Mouse (Mus musculus): Measurements from ENCODE around the gene Fam227b. TPM values are rescaled to one million over a fixed set of nuclear protein-coding genes. Genes with fewer than 3 reads are reported as not detected.

The Fam227b gene
- total and polyA plus RNA-seq, 2 experiments from 2014 or later: not detected

DNA sequence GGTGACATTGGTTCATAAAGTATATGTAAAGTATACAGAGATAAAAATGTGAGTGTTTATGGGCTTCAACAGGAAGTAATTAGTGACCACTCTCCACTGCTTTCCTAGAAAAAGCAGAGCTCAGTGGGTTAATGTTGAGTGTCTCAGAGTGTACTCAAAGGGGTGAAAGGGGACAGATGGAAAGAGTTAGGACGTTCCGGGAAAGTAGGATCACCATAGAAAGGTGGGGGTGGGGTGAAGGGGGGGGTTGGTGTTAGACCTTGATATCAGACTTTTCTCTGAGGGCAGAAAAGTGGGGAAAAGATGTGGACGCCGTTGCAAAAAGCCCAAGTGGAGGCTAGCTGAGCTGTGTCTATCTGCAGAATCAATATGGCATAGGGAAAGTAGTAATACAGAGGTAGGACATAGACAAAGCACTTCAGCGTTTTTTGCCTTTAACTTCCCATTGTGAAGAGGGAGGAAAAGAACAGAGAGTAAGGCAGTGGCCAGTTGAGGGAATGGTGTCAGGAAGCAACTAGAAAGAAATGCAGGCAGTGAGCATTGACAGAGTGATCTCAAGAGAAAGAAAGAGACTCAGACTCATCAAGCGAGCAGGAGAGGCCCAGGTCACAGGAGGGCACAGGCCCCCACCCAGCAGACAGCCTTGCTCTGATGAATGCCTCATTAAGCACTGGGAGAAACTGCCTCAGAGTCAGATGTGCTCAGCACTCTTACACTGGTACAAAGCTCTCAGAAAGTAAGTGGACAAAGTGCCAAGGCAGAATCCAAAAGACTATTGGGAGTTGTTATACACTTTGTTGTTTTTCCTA lies 98.9 kb downstream of the Fam227b start:
- DNase-seq (ENCODE audit: low spot score): no peak
- H3K27ac ChIP-seq (ENCODE audit: low read depth, low read length): no peak overlapping the region
- TF ChIP-seq CTCF (IDR thresholded peaks at IDR 0.05): no peak
- no peak for ATAC-seq (ENCODE audit: low FRiP score)
- H3K9ac ChIP-seq (replicated peaks; ENCODE audit: low read length, poor library complexity, severe bottlenecking): no peak overlapping the region
- no peak overlapping the region for H3K4me2 ChIP-seq (ENCODE audit: low read depth, low read length, poor library complexity, severe bottlenecking)
- no peaks in the 10 kb centered on the region for H3K9me3 ChIP-seq (ENCODE audit: low read length)
- H3K4me1 ChIP-seq (ENCODE audit: insufficient read depth, low read length): no peaks in the 10 kb centered on the region
- H3K27me3 ChIP-seq (ENCODE audit: insufficient read depth, low read length): no peaks in the 10 kb centered on the region
- H3K4me3 ChIP-seq (ENCODE audit: low read depth, low read length): no peak overlapping the region
- no peaks in the 10 kb centered on the region for H3K36me3 ChIP-seq (ENCODE audit: insufficient read depth, low read length)
- 52% methylated on average over 6 of the region's 6 CpGs for WGBS

GRCm38 (mm10) chr2:126045621-126046020 lies 106.2 kb downstream of the Fam227b start:
- Histone ChIP-seq H3K9ac (replicated peaks; ENCODE audit: low read length, poor library complexity, severe bottlenecking) (no peak overlapping the region), H3K36me3 (ENCODE audit: insufficient read depth, low read length) (no peaks in the 10 kb centered on the region), H3K27ac (ENCODE audit: low read depth, low read length) (no peak overlapping the region), H3K9me3 (ENCODE audit: low read length) (no peaks in the 10 kb centered on the region), H3K4me3 (ENCODE audit: low read depth, low read length) (no peak overlapping the region), H3K4me1 (ENCODE audit: insufficient read depth, low read length) (no peaks in the 10 kb centered on the region), H3K4me2 (ENCODE audit: low read depth, low read length, poor library complexity, severe bottlenecking) (no peak overlapping the region), H3K27me3 (ENCODE audit: insufficient read depth, low read length) (no peaks in the 10 kb centered on the region)
- TF ChIP-seq CTCF (IDR thresholded peaks at IDR 0.05): no peak
- DNase-seq (ENCODE audit: low spot score) (no peak), ATAC-seq (ENCODE audit: low FRiP score) (no peak)
- WGBS: 89% methylated on average over 5 of the region's 5 CpGs

DNA sequence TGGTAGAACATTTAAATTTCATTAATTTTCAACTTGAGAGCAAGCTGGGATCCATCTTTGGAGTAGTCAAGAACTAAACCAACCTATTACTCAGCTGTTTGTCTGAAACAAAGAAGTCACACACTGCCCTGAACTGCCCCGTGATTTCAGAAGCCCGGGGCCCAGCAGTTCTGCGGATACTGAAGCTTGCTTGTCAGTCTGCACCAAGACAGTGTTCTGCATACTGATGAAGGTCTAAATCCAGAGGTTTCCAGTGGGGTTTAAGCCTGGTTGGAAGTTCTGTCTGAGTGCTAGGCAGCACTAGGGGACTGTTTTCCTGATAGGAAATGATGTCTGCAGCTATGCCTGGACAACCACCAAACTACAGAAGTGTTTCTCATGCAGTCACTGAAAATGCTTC lies 109.1 kb downstream of the Fam227b start:
- no peak for ATAC-seq (ENCODE audit: low FRiP score)
- WGBS: 25% methylated on average over 3 of the region's 3 CpGs
- Histone ChIP-seq H3K27me3 (ENCODE audit: insufficient read depth, low read length) (no peaks in the 10 kb centered on the region), H3K4me1 (ENCODE audit: insufficient read depth, low read length) (no peaks in the 10 kb centered on the region), H3K36me3 (ENCODE audit: insufficient read depth, low read length) (no peaks in the 10 kb centered on the region), H3K4me3 (ENCODE audit: low read depth, low read length) (no peak overlapping the region), H3K9me3 (ENCODE audit: low read length) (no peaks in the 10 kb centered on the region), H3K4me2 (ENCODE audit: low read depth, low read length, poor library complexity, severe bottlenecking) (no peak overlapping the region), H3K27ac (ENCODE audit: low read depth, low read length) (no peak overlapping the region), H3K9ac (replicated peaks; ENCODE audit: low read length, poor library complexity, severe bottlenecking) (no peak overlapping the region)
- TF ChIP-seq CTCF (IDR thresholded peaks at IDR 0.05): no peak
- DNase-seq (ENCODE audit: low spot score): no peak

DNA sequence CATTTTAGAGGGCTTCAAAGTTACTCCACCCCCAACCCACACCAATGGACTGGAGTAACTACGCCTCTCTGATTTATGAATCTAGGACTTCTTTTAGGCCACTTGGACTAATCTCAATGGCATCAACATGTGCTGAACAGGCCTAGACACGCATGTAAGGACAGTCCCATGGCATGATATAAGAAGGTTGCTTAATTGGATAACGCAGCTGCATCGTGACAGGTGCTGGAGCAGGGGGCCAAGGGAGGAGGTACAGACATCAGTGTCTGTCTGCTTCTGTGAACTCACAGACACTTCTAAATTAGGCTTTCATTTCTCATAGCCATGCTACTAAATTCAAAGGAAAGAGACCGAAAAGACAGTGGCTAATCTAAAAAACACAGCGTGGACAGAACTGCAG lies 110.6 kb downstream of the Fam227b start:
- Histone ChIP-seq H3K4me2 (ENCODE audit: low read depth, low read length, poor library complexity, severe bottlenecking) (no peak overlapping the region), H3K9me3 (ENCODE audit: low read length) (no peaks in the 10 kb centered on the region), H3K27ac (ENCODE audit: low read depth, low read length) (no peak overlapping the region), H3K36me3 (ENCODE audit: insufficient read depth, low read length) (no peaks in the 10 kb centered on the region), H3K4me1 (ENCODE audit: insufficient read depth, low read length) (no peaks in the 10 kb centered on the region), H3K27me3 (ENCODE audit: insufficient read depth, low read length) (no peaks in the 10 kb centered on the region), H3K4me3 (ENCODE audit: low read depth, low read length) (no peak overlapping the region), H3K9ac (replicated peaks; ENCODE audit: low read length, poor library complexity, severe bottlenecking) (no peak overlapping the region)
- no peak for ATAC-seq (ENCODE audit: low FRiP score)
- 86% methylated on average over 6 of the region's 6 CpGs for WGBS
- TF ChIP-seq CTCF (IDR thresholded peaks at IDR 0.05): no peak
- DNase-seq (ENCODE audit: low spot score): no peak

DNA sequence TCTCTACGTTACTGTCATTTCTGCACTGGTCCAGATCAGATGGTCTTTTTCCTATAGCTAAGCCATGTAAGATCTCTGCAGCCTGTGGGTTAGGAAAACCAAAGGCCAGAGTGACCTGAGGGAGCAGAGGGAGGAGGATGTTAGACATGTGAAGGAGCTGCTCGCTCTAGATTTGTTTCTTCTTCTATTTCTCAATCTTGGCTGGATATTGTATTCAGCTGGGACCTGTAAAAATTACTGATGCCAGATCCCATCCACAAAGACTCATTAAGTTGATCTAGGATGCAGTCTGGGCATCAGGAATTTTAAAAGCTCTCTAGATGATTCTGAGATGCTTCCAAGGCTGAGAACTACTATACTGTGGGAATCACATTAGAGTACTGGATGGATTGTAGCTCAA lies 111.2 kb downstream of the Fam227b start:
- H3K27ac ChIP-seq (ENCODE audit: low read depth, low read length): no peak overlapping the region
- DNase-seq (ENCODE audit: low spot score) (no peak), ATAC-seq (ENCODE audit: low FRiP score) (no peak)
- no peaks in the 10 kb centered on the region for H3K36me3 ChIP-seq (ENCODE audit: insufficient read depth, low read length)
- H3K4me2 ChIP-seq (ENCODE audit: low read depth, low read length, poor library complexity, severe bottlenecking): no peak overlapping the region
- 93% methylated on average over 2 of the region's 2 CpGs for WGBS
- no peaks in the 10 kb centered on the region for H3K9me3 ChIP-seq (ENCODE audit: low read length)
- TF ChIP-seq CTCF (IDR thresholded peaks at IDR 0.05): no peak
- H3K27me3 ChIP-seq (ENCODE audit: insufficient read depth, low read length): no peaks in the 10 kb centered on the region
- no peak overlapping the region for H3K4me3 ChIP-seq (ENCODE audit: low read depth, low read length)
- no peaks in the 10 kb centered on the region for H3K4me1 ChIP-seq (ENCODE audit: insufficient read depth, low read length)
- H3K9ac ChIP-seq (replicated peaks; ENCODE audit: low read length, poor library complexity, severe bottlenecking): no peak overlapping the region

- Histone ChIP-seq H3K9me3 (ENCODE audit: low read length) (no peaks in the 10 kb centered on the region), H3K36me3 (ENCODE audit: insufficient read depth, low read length) (no peaks in the 10 kb centered on the region), H3K9ac (replicated peaks; ENCODE audit: low read length, poor library complexity, severe bottlenecking) (no peak overlapping the region), H3K27ac (ENCODE audit: low read depth, low read length) (no peak overlapping the region), H3K27me3 (ENCODE audit: insufficient read depth, low read length) (no peaks in the 10 kb centered on the region), H3K4me3 (ENCODE audit: low read depth, low read length) (no peak overlapping the region), H3K4me2 (ENCODE audit: low read depth, low read length, poor library complexity, severe bottlenecking) (no peak overlapping the region), H3K4me1 (ENCODE audit: insufficient read depth, low read length) (no peaks in the 10 kb centered on the region)
- TF ChIP-seq CTCF (IDR thresholded peaks at IDR 0.05): no peak
- 79% methylated on average over 4 of the region's 4 CpGs for WGBS
- ATAC-seq (ENCODE audit: low FRiP score) (no peak), DNase-seq (ENCODE audit: low spot score) (no peak)
Measured at GRCm38 (mm10) chr2:126039414-126039891, 112.4 kb downstream of the Fam227b start.

Data from midbrain, postnatal 0 days (tissue).